Mouse (Mus musculus) stomach, postnatal 0 days (tissue): ENCODE data around the gene Tmem253.

Experiments used
- CTCF ChIP-seq: IDR thresholded peaks from 2 replicates; pipeline ENCODE4 v1.5.1; 2016; ENCODE audit warnings: antibody characterized with exemption, low read depth, mild to moderate bottlenecking, moderate library complexity
- EP300 ChIP-seq: optimal IDR thresholded peaks from 2 replicates; pipeline ENCODE3; 2016; ENCODE audit warnings: antibody characterized with exemption

DNA sequence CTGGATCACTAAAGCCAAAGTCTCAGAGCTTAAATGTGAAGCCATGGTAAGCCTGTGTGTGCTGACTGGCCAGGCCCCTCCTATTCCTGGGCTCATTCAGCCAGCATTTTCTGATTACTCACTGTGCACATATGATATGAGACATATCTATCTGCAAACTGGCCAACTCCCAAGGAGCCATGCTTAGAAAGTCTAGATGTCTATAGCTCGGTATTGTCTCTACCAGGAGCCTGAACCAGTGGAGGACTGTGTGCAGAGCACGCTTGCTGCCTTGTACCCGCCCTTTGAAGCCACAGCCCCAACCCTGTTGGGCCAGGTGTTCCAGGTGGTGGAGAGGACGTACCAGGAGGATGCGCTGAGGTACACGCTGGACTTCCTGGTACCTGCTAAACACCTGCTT, 28.3 kb upstream of the Tmem253 start:
- TF ChIP-seq EP300 (no peak), CTCF (no peak)
